Mouse (Mus musculus): Measurements from ENCODE around the gene Ear1. TPM values are rescaled to one million over a fixed set of nuclear protein-coding genes. Genes with fewer than 3 reads are reported as not detected.

Ear1 gene
- polyA plus RNA-seq, 1 experiment from 2014 or later: not detected

Other genes starting within 250 kb of the Ear1 start
- gene Gm8165, start 198.3 kb downstream of the Ear1 start, polyA plus RNA-seq (2014; fragmentation: Nextera tagmentation; extraction: Ambion mirVana): not detected in 2 replicates
- gene Gm7324, start 177.7 kb downstream of the Ear1 start, polyA plus RNA-seq (2014; fragmentation: Nextera tagmentation; extraction: Ambion mirVana): 1.2 and 1.4 TPM in 2 replicates
- not detected in 2 replicates for gene Gm16506, start 148.0 kb downstream of the Ear1 start, polyA plus RNA-seq (2014; fragmentation: Nextera tagmentation; extraction: Ambion mirVana)
- gene Gm6526, start 127.7 kb downstream of the Ear1 start, polyA plus RNA-seq (2014; fragmentation: Nextera tagmentation; extraction: Ambion mirVana): not detected in 2 replicates
- gene Gm8180, start 90.8 kb downstream of the Ear1 start, polyA plus RNA-seq (2014; fragmentation: Nextera tagmentation; extraction: Ambion mirVana): not detected in 2 replicates
- not detected in 2 replicates for gene Ear10, start 48.0 kb upstream of the Ear1 start, polyA plus RNA-seq (2014; fragmentation: Nextera tagmentation; extraction: Ambion mirVana)
- 21.1 and 27.7 TPM in 2 replicates for gene Gm8113, start 49.9 kb upstream of the Ear1 start, polyA plus RNA-seq (2014; fragmentation: Nextera tagmentation; extraction: Ambion mirVana)
- not detected in 2 replicates for gene Ang5, start 81.6 kb upstream of the Ear1 start, polyA plus RNA-seq (2014; fragmentation: Nextera tagmentation; extraction: Ambion mirVana)
- not detected in 2 replicates for gene Ang6, start 126.8 kb upstream of the Ear1 start, polyA plus RNA-seq (2014; fragmentation: Nextera tagmentation; extraction: Ambion mirVana)
- not detected in 2 replicates for gene Ear2, start 227.1 kb upstream of the Ear1 start, polyA plus RNA-seq (2014; fragmentation: Nextera tagmentation; extraction: Ambion mirVana)
- not detected in 2 replicates for gene Gm3327, start 248.3 kb upstream of the Ear1 start, polyA plus RNA-seq (2014; fragmentation: Nextera tagmentation; extraction: Ambion mirVana)

Measured in kidney, embryonic 14.5 days (tissue).